Mouse (Mus musculus) liver (tissue): Measurements from ENCODE around the gene Srsf9.

Experiments used
- DNase-seq: peaks from one replicate; pipeline ENCODE4 v3.0.0-alpha.2; 2020; ENCODE audit warnings: mixed read lengths

The Srsf9 gene

GRCm38 (mm10) chr5:115326256-115326831, 633 bp upstream of the Srsf9 start:
- DNase-seq = peak; percentile 85

- DNase-seq = peak; percentile 63
These were observed 902 bp downstream of the Srsf9 start for GRCm38 (mm10) chr5:115327610-115328548.

- no peak for DNase-seq
These were observed 4.0 kb downstream of the Srsf9 start for GRCm38 (mm10) chr5:115330955-115331354.

DNA sequence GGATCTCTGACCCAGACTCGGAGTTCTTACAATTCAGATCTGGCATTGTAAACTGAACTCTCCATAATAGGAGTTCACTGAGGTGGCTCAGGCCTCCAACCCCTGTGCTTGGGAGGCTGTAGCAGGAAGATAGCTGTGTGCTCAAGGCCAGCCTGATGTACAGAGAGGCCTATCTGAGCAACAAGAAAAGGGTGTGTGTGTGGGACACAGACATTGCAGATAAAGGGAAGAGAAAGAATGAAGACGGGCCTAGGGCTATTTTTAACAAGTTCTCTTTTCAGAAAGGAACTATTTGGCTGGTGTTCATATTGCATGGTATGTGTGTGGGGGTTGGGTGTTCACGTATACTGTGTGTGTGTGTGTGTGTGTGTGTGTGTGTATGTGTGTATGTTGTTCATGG, 6.6 kb downstream of the Srsf9 start:
- peak; percentile 79 for DNase-seq

DNA sequence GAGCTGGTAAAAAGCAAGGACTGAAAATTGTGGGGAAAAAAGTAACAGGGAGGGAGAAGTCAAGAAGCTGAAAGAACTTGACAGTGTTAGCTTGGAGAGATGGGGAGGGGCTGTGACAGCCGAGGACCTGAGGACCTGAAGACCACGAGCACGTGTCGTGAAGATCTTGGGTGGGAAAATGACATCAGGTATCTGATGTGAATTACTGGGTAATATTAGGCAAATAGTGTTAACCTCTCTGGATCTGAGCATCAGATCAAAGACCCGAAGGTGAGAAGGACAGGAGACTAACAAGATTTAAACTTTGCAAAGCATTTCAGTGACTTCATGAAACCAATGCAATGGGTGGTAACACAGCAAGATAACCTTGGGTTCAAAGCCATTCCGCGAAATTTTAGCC, 13.0 kb downstream of the Srsf9 start:
- no peak for DNase-seq

DNA sequence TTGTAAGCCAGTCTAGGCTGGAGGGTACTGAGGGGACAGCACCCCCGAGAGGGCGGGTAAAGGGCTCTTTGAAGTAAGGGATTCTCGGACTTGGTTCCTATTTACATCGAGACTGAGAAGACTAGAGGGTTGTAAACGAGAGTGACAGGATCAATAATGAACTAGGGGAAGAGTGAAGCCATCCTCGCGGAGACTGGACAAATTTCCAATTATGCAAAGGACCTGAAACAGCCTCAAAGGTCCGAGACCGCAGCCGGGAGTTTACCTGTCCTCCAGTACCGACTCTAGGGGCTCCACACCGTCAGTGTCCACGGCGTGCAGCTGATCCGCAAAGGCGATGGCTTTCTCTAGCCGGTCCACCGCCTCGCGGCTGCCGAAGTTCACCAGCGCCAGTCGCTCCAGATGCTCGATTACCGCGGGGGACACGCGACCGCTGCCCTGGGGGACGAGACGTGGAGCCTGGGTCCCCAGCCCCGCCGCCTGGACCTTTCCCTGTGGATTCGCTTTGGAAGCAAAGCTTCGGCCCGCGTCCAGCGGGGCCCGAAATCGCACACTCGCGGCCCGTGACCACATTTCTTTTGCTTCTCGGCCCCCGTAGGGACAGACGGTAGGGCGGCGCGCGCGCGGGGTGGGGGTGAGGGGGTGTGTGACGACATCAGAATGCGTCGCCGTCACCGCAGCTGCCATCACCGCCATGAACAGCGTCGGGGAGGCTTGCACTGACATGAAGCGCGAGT, 13.8 kb downstream of the Srsf9 start, which contains the start of the genes Gatc and Triap1:
TSS of gene Gatc (minus strand) at position 602 of the 737 bp plus-strand sequence.
TSS of gene Triap1 (plus strand) at position 649 of the 737 bp plus-strand sequence.
- DNase-seq = peak; percentile 91

GRCm38 (mm10) chr5:115341314-115342165, 14.6 kb downstream of the Srsf9 start:
- DNase-seq = peak; percentile 22

- DNase-seq = peak; percentile 91
These were observed 20.6 kb downstream of the Srsf9 start for GRCm38 (mm10) chr5:115347564-115347963.

GRCm38 (mm10) chr5:115348546-115349224, 21.7 kb downstream of the Srsf9 start, which contains the start of gene Cox6a1:
Cox6a1 (minus strand) TSS chr5:115348981.
- DNase-seq = peak; percentile 99

- DNase-seq = no peak
These were observed 22.2 kb downstream of the Srsf9 start for GRCm38 (mm10) chr5:115349225-115349555.

DNA sequence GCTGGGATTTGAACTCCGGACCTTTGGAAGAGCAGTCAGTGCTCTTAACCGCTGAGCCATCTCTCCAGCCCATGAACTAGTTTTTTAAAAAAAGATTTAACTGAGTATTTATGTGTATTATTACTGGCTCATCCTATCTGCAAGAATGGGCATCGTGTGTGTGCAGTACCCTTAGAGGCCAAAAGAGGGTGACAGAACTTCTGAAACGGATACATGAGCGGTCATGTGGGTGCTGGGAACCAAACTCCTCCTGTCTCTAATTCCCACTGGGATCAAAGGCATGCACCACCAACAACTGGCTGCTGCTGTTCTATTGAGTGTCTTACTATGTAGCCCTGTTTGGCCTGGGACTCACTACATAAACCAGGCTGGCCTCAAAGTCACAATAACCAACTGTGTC, 24.4 kb downstream of the Srsf9 start:
- no peak for DNase-seq

DNA sequence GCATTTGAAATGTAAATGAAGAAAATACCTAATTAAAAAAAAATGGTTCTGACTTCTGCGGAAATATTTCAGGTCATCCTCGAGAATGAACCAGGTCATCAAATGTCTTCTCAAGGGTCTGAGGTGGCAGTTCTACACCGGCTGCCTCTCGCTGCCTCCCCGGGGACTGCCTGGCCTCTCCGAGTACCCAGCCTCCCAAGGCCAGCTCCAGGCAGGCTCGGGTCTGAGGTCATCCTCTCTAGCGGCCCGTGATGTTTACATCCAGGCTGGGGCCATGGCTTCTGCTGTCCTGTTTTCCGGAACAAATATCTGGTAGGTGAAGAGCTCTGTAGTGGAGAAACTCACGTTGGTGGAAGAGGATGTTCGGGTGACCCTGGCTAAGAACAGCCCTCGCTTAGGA, 28.1 kb downstream of the Srsf9 start:
- no peak for DNase-seq

- DNase-seq = peak; percentile 81
These were observed 31.9 kb downstream of the Srsf9 start for GRCm38 (mm10) chr5:115358872-115359271.

- DNase-seq = no peak
These were observed 32.5 kb downstream of the Srsf9 start for GRCm38 (mm10) chr5:115359438-115359837.

GRCm38 (mm10) chr5:115359851-115360372, 32.9 kb downstream of the Srsf9 start:
- no peak for DNase-seq

- DNase-seq = no peak
These were observed 35.2 kb downstream of the Srsf9 start for GRCm38 (mm10) chr5:115362216-115362615.

- DNase-seq = no peak
These were observed 36.1 kb downstream of the Srsf9 start for GRCm38 (mm10) chr5:115362819-115363714.

GRCm38 (mm10) chr5:115364782-115365181, 37.8 kb downstream of the Srsf9 start:
- no peak for DNase-seq

DNA sequence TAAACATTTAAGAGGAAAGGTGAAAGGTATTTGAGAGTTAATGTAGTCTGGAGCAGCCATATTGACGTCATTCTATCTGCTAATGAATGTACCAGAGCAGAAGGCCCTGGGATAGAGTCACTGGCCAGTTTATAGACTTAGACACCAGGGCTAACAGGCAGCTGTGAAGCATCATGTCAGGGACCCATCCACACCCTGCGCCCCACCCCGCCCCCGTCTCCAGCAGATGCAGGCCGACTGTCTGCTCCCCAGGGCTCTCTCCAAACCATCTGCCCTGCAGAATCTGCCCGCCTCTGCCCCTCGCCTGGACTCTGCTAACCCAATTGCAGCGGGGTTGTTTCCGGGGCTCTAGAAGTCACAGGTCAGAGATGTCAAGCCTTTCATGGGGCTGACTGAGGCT, 44.8 kb downstream of the Srsf9 start:
- DNase-seq = no peak

DNA sequence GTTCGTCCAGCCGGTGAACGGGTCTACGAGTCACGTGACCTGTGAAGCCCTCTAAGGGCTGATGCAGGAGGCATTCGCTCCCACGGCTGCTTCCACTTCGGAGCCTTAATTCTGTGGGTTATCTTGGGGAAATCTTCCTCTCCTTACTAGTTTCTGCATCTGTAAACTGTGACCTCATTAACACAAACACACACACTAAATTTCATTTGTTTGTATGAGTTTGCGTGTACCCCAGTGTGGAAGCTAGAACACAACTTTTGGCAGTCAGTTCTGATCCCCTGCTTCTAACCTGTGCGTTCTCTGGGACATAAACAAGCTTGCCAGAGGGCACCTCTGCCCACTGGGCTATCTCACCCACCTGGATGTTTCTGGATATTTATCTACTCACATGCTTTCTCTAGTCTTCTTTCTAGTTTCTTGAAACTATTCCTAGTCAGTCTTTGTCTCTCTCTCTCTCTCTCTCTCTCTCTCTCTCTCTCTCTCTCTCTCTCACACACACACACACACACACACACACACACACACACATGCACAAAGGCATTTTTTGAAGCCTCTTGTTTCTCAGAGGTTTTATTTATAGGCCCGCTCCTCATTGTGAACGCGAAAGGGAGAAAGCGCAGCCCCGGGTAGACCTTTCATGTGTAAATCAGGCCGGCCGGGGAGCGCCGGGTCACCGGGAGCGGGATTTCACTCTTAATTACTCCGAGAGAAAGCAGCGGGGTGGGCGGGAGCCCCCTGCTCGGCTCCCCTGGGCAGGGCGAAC, 46.6 kb downstream of the Srsf9 start:
- DNase-seq = no peak
